Comparison of ENCODE assay signal across 8 mouse cellular contexts in the genomic region with DNA sequence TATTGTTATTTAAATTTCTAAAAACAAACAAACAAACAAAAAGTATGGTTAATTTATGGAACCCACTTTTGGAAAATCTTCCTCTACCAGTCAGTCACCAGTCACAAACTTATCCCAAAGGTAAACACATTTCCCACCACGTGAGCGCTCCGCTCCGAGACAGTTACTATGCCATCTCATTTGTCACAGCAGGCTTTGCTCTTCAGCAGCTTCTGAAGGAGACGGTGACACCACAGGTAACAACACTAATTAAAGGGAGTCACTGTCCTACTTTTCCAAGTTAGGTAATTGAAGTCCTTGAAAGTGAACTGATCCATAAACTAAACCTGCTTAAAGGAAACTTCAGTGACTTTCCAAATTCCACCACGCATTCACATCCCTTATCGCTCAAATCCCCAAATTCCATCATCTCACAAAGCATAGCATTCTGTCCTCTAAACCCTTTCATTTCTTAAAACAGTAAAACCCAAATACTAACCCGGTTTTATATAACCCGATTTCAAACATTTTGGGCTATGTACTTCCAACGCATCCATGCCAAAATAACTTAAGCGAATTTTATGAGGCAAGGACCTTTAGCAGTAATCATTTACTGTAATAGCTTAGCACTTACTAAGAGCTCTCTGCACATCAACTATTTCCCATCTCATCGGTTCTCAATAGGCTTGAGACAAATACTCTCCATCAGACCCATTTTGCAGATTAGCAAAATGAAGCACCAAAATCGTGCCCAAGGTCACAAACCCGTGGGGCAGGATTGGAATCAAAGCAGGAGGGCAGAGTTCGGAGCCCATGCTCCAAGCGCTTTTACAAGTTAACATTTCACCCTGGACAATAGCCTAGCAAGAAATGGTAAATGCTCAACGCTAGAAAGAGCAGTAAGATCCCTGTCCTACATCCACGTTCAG. TPM values are rescaled to one million over a fixed set of nuclear protein-coding genes. Genes with fewer than 3 reads are reported as not detected.
DNase-seq lines count a peak whose midpoint lies in the region; ATAC-seq and TF ChIP-seq lines count a peak whose summit lies in the region.

No protein-coding gene starts in this region.

- no peaks in the 10 kb centered on the region for H3K9me3 ChIP-seq in hindbrain, embryonic 14.5 days (ENCODE audit: control insufficient read depth, low read length)
- H3K9me3 ChIP-seq in midbrain, embryonic 11.5 days (ENCODE audit: control insufficient read depth, low read length) = no peaks in the 10 kb centered on the region

- H3K27ac ChIP-seq in left cerebral cortex, adult 2 months = peak overlapping the region; percentile 97
- H3K27ac ChIP-seq in hindbrain, embryonic 14.5 days = peak overlapping the region; percentile 98
- peak overlapping the region; percentile 95 for H3K27ac ChIP-seq in midbrain, embryonic 11.5 days (ENCODE audit: low read depth, low read length)

- peaks cover 31% of the 10 kb centered on the region for H3K4me1 ChIP-seq in hindbrain, embryonic 14.5 days (replicated peaks; ENCODE audit: control insufficient read depth, insufficient read depth, low read length)
- peaks cover 17% of the 10 kb centered on the region for H3K4me1 ChIP-seq in midbrain, embryonic 11.5 days (ENCODE audit: control insufficient read depth, insufficient read depth, low read length)

- peak overlapping the region; percentile 82 for H3K4me3 ChIP-seq in left cerebral cortex, adult 2 months
- peak overlapping the region; percentile 96 for H3K4me3 ChIP-seq in hindbrain, embryonic 14.5 days (replicated peaks; ENCODE audit: low read length)
- H3K4me3 ChIP-seq in midbrain, embryonic 11.5 days (ENCODE audit: low read depth, low read length) = peak overlapping the region; percentile 94

- intact Hi-C loops in left cerebral cortex, adult 2 months (cut with DNase I) = loop anchor here (1.0 to 5.0 kb wide), 2 partner anchors 140 to 158 kb away; no protein-coding TSS in a partner anchor
- intact Hi-C loops in left cerebral cortex, postnatal 4 days (cut with DNase I) = loop anchor here (10.0 kb wide), 2 partner anchors 100 to 140 kb away; a partner anchor contains a TSS

- no peak for DNase-seq in left cerebral cortex, adult 2 months (ENCODE audit: extremely low spot score in 1 of 2, low spot score in 2 of 2)
- no peak for DNase-seq in left cerebral cortex, postnatal 4 days
- DNase-seq in c-Kit-positive CD71-positive TER-119-negative erythroid progenitor cells, embryonic 14.5 days (ENCODE audit: low read depth) = peak; percentile 39
- DNase-seq in hindbrain, embryonic 14.5 days (ENCODE audit: low spot score) = no peak
- no peak for DNase-seq in midbrain, embryonic 11.5 days (ENCODE audit: low spot score, missing footprints)
- DNase-seq in right cerebral cortex, postnatal 25 days = no peak
- no peak for DNase-seq in Muller cell, postnatal 12 days (ENCODE audit: inconsistent ontology term)
- DNase-seq in left cerebral cortex, adult 8-10 months (ENCODE audit: low spot score in 2 of 2) = no peak

- no peaks in the 10 kb centered on the region for H3K36me3 ChIP-seq in hindbrain, embryonic 14.5 days (replicated peaks; ENCODE audit: control insufficient read depth, insufficient read depth)
- H3K36me3 ChIP-seq in midbrain, embryonic 11.5 days (ENCODE audit: control insufficient read depth, insufficient read depth, low read length) = no peaks in the 10 kb centered on the region

- H3K9ac ChIP-seq in hindbrain, embryonic 14.5 days = peak overlapping the region; percentile 99
- H3K9ac ChIP-seq in midbrain, embryonic 11.5 days (ENCODE audit: low read length) = peak overlapping the region; percentile 99

- peak overlapping the region; percentile 60 for H3K4me2 ChIP-seq in hindbrain, embryonic 14.5 days (replicated peaks)
- peak overlapping the region; percentile 73 for H3K4me2 ChIP-seq in midbrain, embryonic 11.5 days

- ATAC-seq in hindbrain, embryonic 14.5 days (ENCODE audit: low FRiP score) = no peak
- no peak for ATAC-seq in midbrain, embryonic 11.5 days (ENCODE audit: low FRiP score)

- TF ChIP-seq CTCF in left cerebral cortex, adult 2 months (IDR thresholded peaks at IDR 0.05) = no peak

- WGBS in hindbrain, embryonic 14.5 days = 4% methylated on average over 18 of the region's 18 CpGs
- WGBS in midbrain, embryonic 11.5 days = 5% methylated on average over 18 of the region's 18 CpGs

- no peaks in the 10 kb centered on the region for H3K27me3 ChIP-seq in hindbrain, embryonic 14.5 days (ENCODE audit: control insufficient read depth, insufficient read depth, low read length)
- no peaks in the 10 kb centered on the region for H3K27me3 ChIP-seq in midbrain, embryonic 11.5 days (ENCODE audit: control insufficient read depth, insufficient read depth, low read length)

RNA-seq across cellular contexts. Expression of a gene that starts 0.9 kb away (rescaled TPM):
- total RNA-seq in left cerebral cortex, adult 2 months (2021) = 1 to 10 TPM; 3.0 to 3.8 TPM
- total RNA-seq in left cerebral cortex, postnatal 4 days (2021) = 1 to 10 TPM; 2.3 to 2.5 TPM
- polyA plus RNA-seq in hindbrain, embryonic 14.5 days (2014; fragmentation: Nextera tagmentation; extraction: Ambion mirVana) = 6.5 and 7.1 TPM in 2 replicates
- polyA plus RNA-seq in midbrain, embryonic 11.5 days (2014; fragmentation: Nextera tagmentation; extraction: Ambion mirVana) = 6.1 and 7.8 TPM in 2 replicates
- 1 to 10 TPM; 1.5 to 3.5 (median 2.0) TPM for total RNA-seq in left cerebral cortex, adult 8-10 months (2022)

RNA-seq across cellular contexts. Expression of a gene that starts 1.2 kb away (rescaled TPM):
- 10 to 100 TPM; 30.9 to 32.9 TPM for total RNA-seq in left cerebral cortex, adult 2 months (2021)
- total RNA-seq in left cerebral cortex, postnatal 4 days (2021) = 10 to 100 TPM; 47.1 to 50.1 TPM
- 80.1 and 84.6 TPM in 2 replicates for polyA plus RNA-seq in hindbrain, embryonic 14.5 days (2014; fragmentation: Nextera tagmentation; extraction: Ambion mirVana)
- polyA plus RNA-seq in midbrain, embryonic 11.5 days (2014; fragmentation: Nextera tagmentation; extraction: Ambion mirVana) = 77.6 and 90.5 TPM in 2 replicates
- 10 to 100 TPM; 29.6 to 34.1 (median 31.4) TPM for total RNA-seq in left cerebral cortex, adult 8-10 months (2022)
